Mouse (Mus musculus): ENCODE results near the gene Rpap3. TPM values are rescaled to one million over a fixed set of nuclear protein-coding genes. Genes with fewer than 3 reads are reported as not detected.
"Not testable (repeated sequence)": the region's sequence is repeated elsewhere in the genome, so short reads cannot be mapped to it uniquely, and the experiment has no call there.

The Rpap3 gene
- polyA plus RNA-seq, 1 experiment from 2014 or later: 6.9 TPM

DNA sequence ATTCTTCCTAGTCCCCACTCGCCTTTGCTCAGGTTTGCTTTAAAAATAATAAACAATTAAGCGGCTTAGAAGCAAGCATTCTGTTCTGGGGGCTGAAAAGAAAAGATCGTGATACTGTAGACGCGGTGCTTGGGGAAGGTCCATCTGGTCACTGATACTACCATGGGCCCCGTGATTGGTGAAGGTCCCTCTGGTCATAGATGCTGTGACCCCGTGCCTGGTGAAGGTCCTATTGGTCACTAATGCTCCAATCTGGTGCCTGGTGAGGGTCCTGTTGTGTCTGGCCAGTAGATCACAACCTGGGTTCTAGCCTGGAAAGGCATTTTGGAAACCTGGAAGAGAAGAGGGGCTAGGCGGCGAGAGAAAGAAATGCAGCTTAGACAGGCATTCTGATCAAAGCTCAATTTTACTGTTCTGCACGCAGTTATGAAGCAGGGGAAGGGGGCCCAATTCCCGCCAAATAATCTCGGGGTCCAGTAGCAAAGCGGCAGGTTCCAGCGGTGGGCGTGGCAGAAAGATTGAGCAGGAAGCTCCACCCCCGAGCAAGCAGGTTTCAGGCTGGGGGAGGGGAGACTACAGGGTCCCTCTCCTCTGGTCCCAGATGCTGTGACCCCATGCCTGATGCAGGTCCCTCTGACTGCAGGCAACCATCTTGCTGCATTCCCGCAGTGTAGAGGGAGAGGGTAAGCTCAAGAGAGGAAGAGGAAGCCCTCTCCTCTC, 37.3 kb downstream of the Rpap3 start:
- 51% methylated on average over 17 of the region's 17 CpGs for WGBS (ENCODE audit: insufficient replicate concordance)
- H3K9me3 ChIP-seq (replicated peaks); H3K9ac ChIP-seq; H3K4me1 ChIP-seq (replicated peaks); H3K36me3 ChIP-seq (replicated peaks); H3K27ac ChIP-seq (replicated peaks); H3K27me3 ChIP-seq; H3K4me3 ChIP-seq (replicated peaks); H3K4me2 ChIP-seq: not testable (repeated sequence)
- 0 out of 2 replicates have a peak, but pooled peaks have one; percentile 15 for ATAC-seq (ENCODE audit: insufficient read depth)

DNA sequence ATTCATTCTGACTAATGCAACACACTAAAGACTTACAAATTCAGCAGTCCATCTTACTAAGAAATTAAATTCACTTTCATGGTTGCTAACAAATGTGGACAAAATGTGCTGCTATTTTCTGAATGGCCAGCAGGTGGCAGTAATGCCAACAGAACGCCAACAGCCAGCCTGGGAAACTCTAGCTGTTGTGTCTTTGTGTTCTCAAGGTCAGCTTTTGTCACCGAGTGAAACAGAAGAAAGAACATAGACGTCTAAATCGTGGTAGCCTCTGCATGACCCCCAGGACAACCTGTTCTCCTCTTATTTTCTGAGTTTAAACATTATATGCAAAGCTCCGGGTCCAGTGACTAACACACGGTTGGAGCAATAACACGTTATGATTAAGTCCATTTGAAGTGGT, 38.2 kb downstream of the Rpap3 start:
- Histone ChIP-seq H3K9me3 (replicated peaks) (no peaks in the 10 kb centered on the region), H3K4me3 (replicated peaks) (no peak overlapping the region), H3K27me3 (no peaks in the 10 kb centered on the region), H3K36me3 (replicated peaks) (0 out of 2 replicates have a peak, but pooled peaks cover 2% of the 10 kb centered on the region), H3K9ac (no peak overlapping the region), H3K4me2 (peak overlapping the region; percentile 36), H3K4me1 (replicated peaks) (peaks cover 6% of the 10 kb centered on the region; the same call in 1 of the 2 replicates), H3K27ac (replicated peaks) (no peak overlapping the region)
- 28% methylated on average over 7 of the region's 7 CpGs for WGBS (ENCODE audit: insufficient replicate concordance)
- ATAC-seq (ENCODE audit: insufficient read depth): no peak

DNA sequence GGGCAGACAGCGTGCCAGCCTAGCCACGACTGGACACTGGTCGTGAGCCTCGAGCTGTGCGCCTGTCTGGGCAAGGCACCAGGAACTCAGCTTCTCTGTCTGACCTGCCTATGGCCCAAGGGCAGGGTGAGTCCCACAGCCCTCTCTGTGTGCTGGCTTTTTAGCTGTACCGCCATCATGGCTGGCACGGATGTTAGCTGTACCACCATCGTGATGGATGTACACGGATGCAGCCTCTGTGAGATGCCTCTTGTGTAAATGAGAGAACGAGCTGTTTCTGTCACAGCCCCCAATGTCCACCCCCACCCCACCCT, 39.2 kb downstream of the Rpap3 start:
- H3K4me1 ChIP-seq (replicated peaks): peaks cover 6% of the 10 kb centered on the region; the same call in 1 of the 2 replicates
- WGBS (ENCODE audit: insufficient replicate concordance): 78% methylated on average over 10 of the region's 10 CpGs
- H3K4me2 ChIP-seq: no peak overlapping the region
- H3K27ac ChIP-seq (replicated peaks): no peak overlapping the region
- H3K27me3 ChIP-seq: no peaks in the 10 kb centered on the region
- no peak overlapping the region for H3K4me3 ChIP-seq (replicated peaks)
- H3K9me3 ChIP-seq (replicated peaks): no peaks in the 10 kb centered on the region
- H3K36me3 ChIP-seq (replicated peaks): no peaks in the 10 kb centered on the region
- ATAC-seq (ENCODE audit: insufficient read depth): no peak
- H3K9ac ChIP-seq: no peak overlapping the region

DNA sequence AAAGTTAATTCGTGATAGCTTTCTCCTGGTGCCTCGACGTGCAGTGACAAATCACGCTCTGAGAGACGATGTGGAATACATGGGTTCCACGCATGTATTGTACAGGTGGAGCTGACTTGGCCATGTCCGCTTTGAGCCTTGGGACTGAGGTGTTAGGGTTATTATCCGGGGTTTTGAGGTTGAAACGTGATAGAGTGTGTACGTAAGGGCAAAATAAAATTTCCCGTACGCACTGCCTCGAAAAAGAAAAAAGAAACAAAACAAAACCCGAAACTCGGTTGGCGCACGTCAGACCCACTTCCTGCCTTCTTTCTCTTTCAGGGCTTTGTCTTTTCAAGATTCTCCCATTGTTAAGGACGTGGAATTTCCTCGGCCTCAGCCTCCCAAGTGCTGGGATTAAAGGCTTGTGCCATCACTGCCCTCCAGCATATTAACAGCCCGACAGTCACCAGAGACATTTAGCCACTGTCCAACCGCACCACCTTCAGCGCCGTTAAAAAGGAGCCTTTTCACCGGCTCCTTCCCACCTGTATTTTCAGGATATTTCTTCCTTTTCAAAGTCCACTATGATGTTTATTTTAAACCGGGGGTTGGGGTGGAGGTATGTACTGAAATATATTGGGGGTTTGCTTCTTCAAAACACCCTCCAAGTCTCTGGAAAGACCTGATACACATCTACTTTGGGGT, 39.7 kb downstream of the Rpap3 start:
- H3K27me3 ChIP-seq: no peaks in the 10 kb centered on the region
- H3K9me3 ChIP-seq (replicated peaks): no peaks in the 10 kb centered on the region
- peaks cover 6% of the 10 kb centered on the region; the same call in 1 of the 2 replicates for H3K4me1 ChIP-seq (replicated peaks)
- H3K27ac ChIP-seq (replicated peaks): no peak overlapping the region
- H3K4me3 ChIP-seq (replicated peaks): no peak overlapping the region
- no peak for ATAC-seq (ENCODE audit: insufficient read depth)
- H3K9ac ChIP-seq: no peak overlapping the region
- H3K4me2 ChIP-seq: no peak overlapping the region
- no peaks in the 10 kb centered on the region for H3K36me3 ChIP-seq (replicated peaks)
- WGBS (ENCODE audit: insufficient replicate concordance): 65% methylated on average over 25 of the region's 25 CpGs

DNA sequence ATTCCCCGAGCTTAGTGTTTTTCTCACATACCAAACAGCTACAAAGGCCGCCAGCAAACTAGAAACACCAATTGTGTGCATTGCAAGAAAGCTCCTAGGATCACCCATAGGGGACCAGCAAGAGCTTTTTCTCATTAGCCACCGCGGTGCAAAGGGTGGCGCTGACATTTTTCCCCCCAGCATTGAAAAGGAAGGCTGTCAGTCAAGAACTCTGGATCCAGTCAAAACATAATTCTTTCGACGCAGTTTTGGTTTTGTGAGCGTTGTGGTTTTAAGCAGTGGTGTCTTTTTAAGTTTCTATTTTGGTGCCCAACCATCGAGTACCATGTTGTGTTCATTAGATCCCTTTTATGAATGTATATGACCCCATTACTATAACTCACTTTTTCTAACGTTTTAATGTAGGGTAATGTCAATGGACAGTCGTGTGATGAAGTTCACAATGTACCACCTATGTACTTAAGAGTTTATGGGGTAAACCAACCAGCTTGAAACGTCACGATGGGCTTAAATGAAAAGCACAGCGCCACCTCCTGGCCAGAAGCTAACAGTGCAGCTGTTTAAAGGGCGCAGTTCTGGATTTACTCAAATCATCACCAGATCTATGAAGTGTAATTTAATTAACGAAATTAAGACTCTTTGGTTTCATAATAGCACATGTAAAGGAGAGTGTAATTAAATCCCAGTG, 40.5 kb downstream of the Rpap3 start:
- no peak for ATAC-seq (ENCODE audit: insufficient read depth)
- Histone ChIP-seq H3K4me3 (replicated peaks) (no peak overlapping the region), H3K27me3 (no peaks in the 10 kb centered on the region), H3K9ac (no peak overlapping the region), H3K9me3 (replicated peaks) (no peaks in the 10 kb centered on the region), H3K36me3 (replicated peaks) (no peaks in the 10 kb centered on the region), H3K27ac (replicated peaks) (no peak overlapping the region), H3K4me2 (no peak overlapping the region), H3K4me1 (replicated peaks) (peaks cover 6% of the 10 kb centered on the region; the same call in 1 of the 2 replicates)
- 48% methylated on average over 16 of the region's 16 CpGs for WGBS (ENCODE audit: insufficient replicate concordance)

DNA sequence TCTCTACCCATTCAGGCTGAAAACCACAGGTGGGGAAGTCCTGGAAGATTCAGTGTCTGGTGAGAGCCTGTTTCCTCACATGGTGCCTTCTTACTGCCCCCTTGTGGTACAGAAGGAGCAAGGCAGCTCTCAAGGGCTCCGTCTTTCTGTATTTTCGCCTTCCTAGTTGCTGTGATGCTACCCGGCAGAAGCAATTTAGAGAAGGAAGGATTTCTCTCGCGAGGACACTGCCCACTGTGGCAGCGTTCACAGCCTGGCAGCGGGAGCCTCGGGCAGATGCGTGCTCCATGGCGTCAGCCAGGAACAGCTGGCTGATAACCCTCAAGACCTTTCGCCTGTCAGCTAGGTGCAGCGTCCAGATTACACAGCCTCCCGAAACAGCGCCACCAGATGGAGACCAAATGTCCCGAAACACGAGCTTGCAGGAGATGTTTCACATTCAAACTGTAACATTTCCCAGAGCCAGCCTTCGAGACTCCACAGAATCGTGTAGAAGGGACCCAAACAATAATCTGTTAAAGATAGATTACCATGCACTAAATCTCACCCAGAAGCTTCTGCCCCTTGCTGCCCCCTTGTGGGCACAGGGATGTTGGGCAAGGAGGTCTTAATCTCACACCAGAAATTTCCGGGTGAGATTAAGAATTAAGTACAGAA, 41.7 kb downstream of the Rpap3 start:
- Histone ChIP-seq H3K9ac (0 out of 2 replicates have a peak overlapping the region, but pooled peaks have one; percentile 19), H3K9me3 (replicated peaks) (no peaks in the 10 kb centered on the region), H3K4me3 (replicated peaks) (peak overlapping the region; percentile 51), H3K4me1 (replicated peaks) (peaks cover 6% of the 10 kb centered on the region; the same call in 1 of the 2 replicates), H3K27ac (replicated peaks) (no peak overlapping the region), H3K4me2 (peak overlapping the region; percentile 76), H3K36me3 (replicated peaks) (no peaks in the 10 kb centered on the region), H3K27me3 (no peaks in the 10 kb centered on the region)
- peak; percentile 28; the same call in 1 of the 2 replicates for ATAC-seq (ENCODE audit: insufficient read depth)
- WGBS (ENCODE audit: insufficient replicate concordance): 1% methylated on average over 19 of the region's 19 CpGs

DNA sequence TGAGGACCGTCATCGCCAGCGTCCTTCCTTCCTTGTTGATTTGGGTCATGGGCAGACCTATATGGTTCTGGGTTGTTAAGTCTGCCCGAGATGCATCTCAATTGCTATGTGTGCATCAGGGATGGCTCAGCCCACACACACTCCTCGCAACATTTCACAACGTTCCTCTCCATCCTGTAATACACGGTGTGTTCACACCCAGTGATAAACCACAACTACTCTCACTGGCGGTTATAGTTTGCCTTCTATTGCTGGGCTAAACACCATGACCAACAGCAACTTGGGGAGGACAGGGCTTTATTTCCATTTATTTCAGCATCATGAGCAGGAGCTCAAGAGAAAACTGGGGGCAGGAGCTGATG, 46.9 kb downstream of the Rpap3 start:
- H3K4me1 ChIP-seq (replicated peaks): peaks cover 2% of the 10 kb centered on the region; the same call in 1 of the 2 replicates
- 60% methylated on average over 8 of the region's 8 CpGs for WGBS (ENCODE audit: insufficient replicate concordance)
- H3K9ac ChIP-seq: no peak overlapping the region
- H3K9me3 ChIP-seq (replicated peaks): no peaks in the 10 kb centered on the region
- no peak overlapping the region for H3K4me3 ChIP-seq (replicated peaks)
- H3K36me3 ChIP-seq (replicated peaks): no peaks in the 10 kb centered on the region
- no peak for ATAC-seq (ENCODE audit: insufficient read depth)
- no peak overlapping the region for H3K27ac ChIP-seq (replicated peaks)
- no peaks in the 10 kb centered on the region for H3K27me3 ChIP-seq
- no peak overlapping the region for H3K4me2 ChIP-seq

DNA sequence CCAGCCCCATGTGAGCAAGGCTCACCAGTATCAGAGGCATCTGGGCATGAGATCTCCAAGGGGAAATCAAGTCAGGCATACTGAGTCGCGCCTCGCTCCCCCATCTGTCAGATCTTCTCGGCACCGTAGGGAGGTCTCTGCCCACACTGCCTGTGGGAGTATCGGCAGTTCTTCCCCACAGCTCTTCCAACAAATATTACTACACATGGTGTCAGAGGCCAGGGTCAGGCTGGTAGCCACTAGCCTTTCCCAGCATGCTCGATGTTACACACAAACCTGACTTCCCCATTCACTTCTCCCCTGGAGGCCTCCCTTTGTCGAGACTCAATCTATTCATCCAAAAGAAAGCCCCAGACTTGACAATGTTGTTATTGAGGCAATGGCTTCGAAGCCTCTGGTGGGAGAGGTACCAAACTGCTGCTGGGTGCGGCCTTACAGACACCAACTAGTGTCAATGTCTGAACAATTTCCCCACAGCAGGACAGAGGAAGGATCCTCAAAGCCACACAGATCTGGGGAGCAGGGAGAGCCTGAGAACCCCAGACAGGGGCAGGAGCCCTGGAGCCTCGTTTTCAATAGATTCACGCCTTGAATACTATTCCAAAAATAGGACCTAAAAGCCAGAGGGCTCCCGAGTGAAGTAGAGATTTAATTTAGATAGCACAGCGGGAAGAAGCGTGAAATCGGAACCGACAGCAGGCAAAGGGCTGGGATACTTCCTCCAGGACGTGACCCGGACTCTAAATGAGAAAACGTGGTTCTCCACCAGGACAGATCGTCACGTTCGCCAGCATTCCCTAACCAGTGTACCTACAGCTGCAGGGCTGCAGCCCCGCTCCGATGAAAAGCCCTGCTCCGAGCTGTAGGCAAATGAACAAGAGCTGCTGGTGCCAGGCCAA, 47.5 kb downstream of the Rpap3 start:
- Histone ChIP-seq H3K9me3 (replicated peaks) (no peaks in the 10 kb centered on the region), H3K4me2 (no peak overlapping the region), H3K9ac (no peak overlapping the region), H3K4me3 (replicated peaks) (no peak overlapping the region), H3K36me3 (replicated peaks) (no peaks in the 10 kb centered on the region), H3K27me3 (no peaks in the 10 kb centered on the region), H3K4me1 (replicated peaks) (no peaks in the 10 kb centered on the region), H3K27ac (replicated peaks) (no peak overlapping the region)
- WGBS (ENCODE audit: insufficient replicate concordance): 68% methylated on average over 26 of the region's 26 CpGs
- ATAC-seq (ENCODE audit: insufficient read depth): no peak

DNA sequence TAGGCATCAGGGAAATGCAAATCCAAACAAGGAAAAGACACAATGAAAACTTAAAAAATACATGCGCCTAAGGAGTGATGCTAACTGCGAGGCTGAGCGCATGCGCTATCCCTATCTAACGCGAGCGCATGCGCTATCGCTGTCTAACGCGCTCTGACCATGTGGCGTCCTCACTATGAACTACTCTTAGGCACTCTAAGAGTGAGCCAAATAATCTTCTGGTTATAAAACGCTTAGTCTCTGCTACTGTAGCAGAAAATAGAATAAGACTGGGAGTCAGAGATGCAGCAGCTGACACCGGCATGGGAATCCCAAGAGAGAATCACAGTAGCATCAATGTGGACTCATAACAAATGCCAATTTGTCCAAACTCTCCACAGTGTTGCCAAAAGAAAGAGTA, 48.2 kb downstream of the Rpap3 start:
- Histone ChIP-seq H3K4me1 (replicated peaks) (no peaks in the 10 kb centered on the region), H3K4me3 (replicated peaks) (no peak overlapping the region), H3K27ac (replicated peaks) (no peak overlapping the region), H3K27me3 (no peaks in the 10 kb centered on the region), H3K4me2 (no peak overlapping the region), H3K9me3 (replicated peaks) (no peaks in the 10 kb centered on the region), H3K36me3 (replicated peaks) (no peaks in the 10 kb centered on the region), H3K9ac (no peak overlapping the region)
- WGBS (ENCODE audit: insufficient replicate concordance): 87% methylated on average over 14 of the region's 14 CpGs
- ATAC-seq (ENCODE audit: insufficient read depth): no peak

DNA sequence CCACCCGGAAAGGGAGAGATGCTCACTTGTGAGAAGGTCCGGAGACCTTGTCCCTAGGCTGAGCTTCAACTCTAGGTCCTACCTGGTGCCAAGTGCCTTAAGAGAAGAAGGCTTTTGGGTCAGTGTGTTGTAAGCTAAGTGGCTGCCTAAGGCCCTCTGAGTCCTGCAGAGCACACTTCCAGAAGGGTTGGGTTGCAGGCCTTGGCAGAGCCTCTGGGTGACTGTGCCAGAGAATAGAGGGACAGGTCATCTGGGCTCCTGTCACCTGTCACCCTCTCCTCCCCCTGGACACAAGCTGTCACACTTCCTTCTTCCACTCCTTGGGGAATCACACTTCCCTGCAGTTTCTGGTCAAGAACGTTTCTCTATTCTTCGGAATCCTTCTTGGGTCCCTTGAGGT, 55.9 kb downstream of the Rpap3 start:
- H3K4me3 ChIP-seq (replicated peaks): no peak overlapping the region
- no peak for ATAC-seq (ENCODE audit: insufficient read depth)
- 60% methylated on average over 4 of the region's 4 CpGs for WGBS (ENCODE audit: insufficient replicate concordance)
- H3K4me2 ChIP-seq: no peak overlapping the region
- H3K9me3 ChIP-seq (replicated peaks): no peaks in the 10 kb centered on the region
- no peaks in the 10 kb centered on the region for H3K27me3 ChIP-seq
- no peaks in the 10 kb centered on the region for H3K36me3 ChIP-seq (replicated peaks)
- no peaks in the 10 kb centered on the region for H3K4me1 ChIP-seq (replicated peaks)
- no peak overlapping the region for H3K27ac ChIP-seq (replicated peaks)
- no peak overlapping the region for H3K9ac ChIP-seq
